Mouse (Mus musculus) MEL-GATA-1-ER (cell line): ENCODE measurements at regions not wholly inside any gene's neighbourhood (a gene's known extent, or its start where the extent isn't known, plus 50 kb on each side); places are given as distances from the start of the nearest gene placed in this dataset.

Experiments used
- DNase-seq: peaks from one replicate; pipeline ENCODE4 v3.0.0-alpha.2; 2012; ENCODE audit warnings: low read depth; ENCODE audit errors: extremely low read depth

DNA sequence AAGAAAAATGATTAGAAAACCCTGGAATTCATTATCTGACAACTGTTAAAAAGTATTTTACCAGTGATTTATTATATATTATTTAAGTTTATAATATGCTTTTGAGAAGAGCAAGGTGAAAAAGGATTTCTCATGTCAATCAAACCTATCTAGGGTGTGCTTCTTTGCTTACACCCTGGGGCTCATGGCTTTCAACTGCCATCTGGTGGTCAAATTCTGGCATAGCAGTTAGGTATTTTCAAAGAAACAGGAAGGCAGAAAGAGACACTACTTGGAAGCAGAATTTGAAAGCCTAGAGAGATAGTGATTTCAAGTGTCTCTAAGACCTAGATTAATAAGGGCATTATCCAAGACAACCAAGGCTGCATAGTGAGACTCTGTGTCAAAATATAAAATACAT, 167.8 kb upstream of the Amot start:
- peak; percentile 31 for DNase-seq

DNA sequence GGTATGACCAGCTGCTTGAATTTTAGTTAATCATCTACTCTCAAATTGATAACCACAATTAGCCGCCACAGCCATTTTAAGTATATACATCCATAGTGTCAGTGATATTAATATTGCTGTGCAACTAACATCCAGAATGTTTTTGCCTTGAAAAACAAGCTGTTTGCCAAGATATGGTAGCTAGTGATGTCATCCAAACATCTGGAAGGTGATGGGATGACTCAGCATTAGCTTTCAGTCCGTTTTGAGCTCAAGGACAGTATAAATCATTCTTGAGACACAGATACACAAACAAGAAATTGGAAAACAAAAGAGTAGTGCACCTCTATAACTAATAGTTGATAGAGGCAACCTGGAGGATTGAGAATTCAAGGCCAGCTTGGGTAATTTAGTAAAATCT, 146.7 kb upstream of the Amot start:
- DNase-seq, result no peak

DNA sequence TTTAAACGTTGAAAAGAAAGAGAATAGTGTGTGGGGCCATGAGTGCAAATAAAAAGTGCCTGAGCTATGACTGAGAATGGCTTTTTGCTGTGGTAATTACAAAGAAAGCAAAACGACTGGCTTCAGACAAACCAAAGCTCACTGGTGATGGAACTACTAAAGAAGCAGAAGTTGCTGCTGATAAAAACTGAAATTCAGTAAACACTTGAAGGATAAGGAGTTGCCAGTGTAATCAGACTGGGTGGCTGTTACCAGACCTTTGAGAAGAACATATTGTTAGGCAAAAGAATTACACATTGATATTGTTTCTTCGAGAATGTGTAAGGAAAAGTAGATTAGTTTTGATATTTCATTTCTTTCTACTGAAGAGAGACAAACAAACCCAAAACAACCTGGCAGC, 114.7 kb upstream of the Amot start:
- DNase-seq, result no peak

DNA sequence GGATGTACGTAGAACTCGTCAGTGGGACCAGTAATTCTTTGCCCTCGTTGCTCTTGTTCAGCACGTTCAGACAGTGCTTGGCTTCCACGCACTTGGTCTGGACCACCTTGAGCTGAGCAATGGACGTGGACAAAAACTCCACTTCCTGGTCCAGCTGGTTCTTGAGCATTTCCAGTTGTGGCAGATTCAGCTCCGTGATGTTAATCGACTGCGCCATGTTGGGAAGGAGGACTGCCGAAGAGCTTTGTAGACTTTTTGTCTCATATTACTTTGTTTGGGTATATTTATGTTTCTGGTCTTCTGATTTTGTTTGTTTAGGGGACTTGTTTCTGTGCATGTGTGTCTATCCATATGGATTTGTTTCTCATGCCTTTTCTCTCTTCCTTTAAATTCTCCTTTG, 97.1 kb upstream of the Amot start:
- no peak for DNase-seq

DNA sequence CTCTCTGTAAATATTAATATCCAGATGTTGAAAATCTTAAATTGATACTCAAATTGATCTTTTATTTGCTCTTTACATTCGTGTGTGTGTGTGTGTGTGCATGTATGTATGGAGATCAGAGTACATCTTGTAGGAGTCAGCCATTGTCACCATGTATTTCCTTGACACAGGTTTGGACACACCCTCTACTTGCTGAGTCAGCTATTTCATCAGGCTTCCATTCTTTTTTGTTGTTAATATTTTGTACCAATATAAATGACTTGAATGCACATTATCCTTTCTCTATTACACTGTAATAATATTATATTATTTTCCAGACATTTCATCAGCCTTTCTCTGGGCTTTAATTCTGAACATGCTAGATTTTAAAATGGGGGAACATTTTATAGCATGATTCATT, 85.8 kb upstream of the Amot start:
- DNase-seq, result no peak

DNA sequence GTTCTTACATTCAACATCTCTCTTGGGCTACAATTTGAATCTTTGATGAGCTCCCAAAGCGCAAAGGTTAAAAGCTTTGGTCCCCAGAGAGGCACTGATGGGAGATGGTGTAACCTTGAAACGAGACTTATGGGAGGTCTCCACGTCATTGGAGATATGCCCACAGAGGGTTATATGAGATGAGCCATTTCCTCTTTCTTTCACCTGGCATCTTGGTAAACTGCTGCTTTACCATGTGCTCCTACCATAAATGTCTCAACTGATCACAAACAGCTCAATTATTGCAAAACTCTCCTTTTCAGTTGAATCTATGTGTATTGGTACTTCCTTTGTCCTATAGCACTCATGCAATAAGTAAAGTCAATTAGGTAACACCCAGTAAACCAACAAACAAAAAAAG, 62.5 kb upstream of the Amot start:
- no peak for DNase-seq

DNA sequence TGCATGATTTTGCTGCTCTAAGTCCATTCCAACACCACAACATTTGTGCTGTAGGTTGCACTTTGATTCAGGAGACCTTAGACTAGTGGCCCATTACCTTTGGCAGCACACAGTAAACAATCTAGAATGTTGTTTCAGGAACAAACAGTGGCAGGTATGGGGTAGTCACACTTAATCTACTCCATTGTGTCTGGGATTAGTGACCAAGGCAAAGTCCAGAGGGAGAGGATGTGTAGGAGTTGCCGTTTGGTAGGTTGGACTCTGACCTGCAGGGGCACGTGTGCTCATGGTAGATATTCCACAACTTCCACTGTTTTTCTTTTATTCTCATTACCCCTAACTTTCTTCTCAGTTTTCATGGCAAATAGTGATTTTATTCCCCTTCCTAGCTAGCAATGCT, 62.1 kb upstream of the Amot start:
- no peak for DNase-seq

DNA sequence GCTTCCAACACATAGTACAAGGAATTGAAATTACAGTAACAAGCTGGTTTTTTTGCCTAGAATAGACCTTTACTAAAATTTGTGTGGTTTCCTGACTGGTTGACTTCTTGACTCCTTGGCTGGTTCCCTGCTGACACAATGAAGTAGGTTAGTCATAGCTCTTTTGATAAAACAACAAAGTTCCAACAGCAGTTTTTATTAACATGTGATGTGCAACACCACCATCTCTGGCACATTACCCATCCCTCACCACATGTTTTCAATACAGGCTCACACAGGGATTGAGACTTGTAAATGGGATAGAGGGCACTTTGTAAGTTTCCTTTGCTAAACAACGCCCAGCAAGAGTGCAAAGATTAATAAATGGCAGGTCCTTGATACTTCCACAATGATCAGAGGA, 53.9 kb upstream of the Amot start:
- DNase-seq, result no peak
